In genomic region chr8:84832759-84833742, GRCm38 (mm10) we compare ENCODE assay signal across 8 mouse cellular contexts. TPM values are rescaled to one million over a fixed set of nuclear protein-coding genes. Genes with fewer than 3 reads are reported as not detected.
DNase-seq lines count a peak whose midpoint lies in the region; ATAC-seq and TF ChIP-seq lines count a peak whose summit lies in the region.

No protein-coding gene starts in this region.

- H3K27ac ChIP-seq in forebrain, embryonic 15.5 days (replicated peaks), result peak overlapping the region; percentile 94
- H3K27ac ChIP-seq in liver, embryonic 14.5 days, result peak overlapping the region; percentile 90

- H3K36me3 ChIP-seq in C2C12 (ENCODE audit: control insufficient read depth, insufficient read depth), result peaks cover 50% of the 10 kb centered on the region
- peaks cover 35% of the 10 kb centered on the region for H3K36me3 ChIP-seq in forebrain, embryonic 15.5 days
- H3K36me3 ChIP-seq in liver, embryonic 14.5 days (replicated peaks; ENCODE audit: control insufficient read depth, insufficient read depth, low read depth), result peaks cover 45% of the 10 kb centered on the region

- peaks cover 44% of the 10 kb centered on the region for H3K4me1 ChIP-seq in forebrain, embryonic 15.5 days
- H3K4me1 ChIP-seq in liver, embryonic 14.5 days (replicated peaks; ENCODE audit: control insufficient read depth in 2 of 2, insufficient read depth in 2 of 2, low read length in 1 of 2), result peaks cover 35 to 55% of the 10 kb centered on the region in 2 experiments

- peaks cover 39% of the 10 kb centered on the region for H3K79me2 ChIP-seq in C2C12 (ENCODE audit: control insufficient read depth, insufficient read depth)

- no peak for TF ChIP-seq EP300 in liver, embryonic 14.5 days (IDR thresholded peaks at IDR 0.05; ENCODE audit: low read depth)

- DNase-seq in cerebellum, postnatal 25 days, result peak; percentile 8 to 19
- no peak for DNase-seq in cerebellum, adult 8-10 months
- DNase-seq in liver, embryonic 14.5 days (ENCODE audit: low read depth in 3 of 3, low spot score in 3 of 3), result no peak
- DNase-seq in embryo, embryonic 10 days (ENCODE audit: low spot score), result no peak
- DNase-seq in MN1 (ENCODE audit: low spot score), result no peak
- no peak for DNase-seq in frontal cortex, adult 2 months (ENCODE audit: extremely low spot score in 1 of 2, low spot score in 1 of 2)

- H3K4me3 ChIP-seq in C2C12 (ENCODE audit: insufficient read depth, poor library complexity, severe bottlenecking), result peak overlapping the region; percentile 74
- H3K4me3 ChIP-seq in forebrain, embryonic 15.5 days, result peak overlapping the region; percentile 66
- H3K4me3 ChIP-seq in liver, embryonic 14.5 days (ENCODE audit: insufficient read depth in 1 of 2, low read depth in 2 of 2, low read length in 2 of 2), result peak overlapping the region; percentile 88 to 94

- H3K27me3 ChIP-seq in C2C12 (ENCODE audit: control insufficient read depth, insufficient read depth, insufficient read length), result no peaks in the 10 kb centered on the region
- no peaks in the 10 kb centered on the region for H3K27me3 ChIP-seq in forebrain, embryonic 15.5 days
- H3K27me3 ChIP-seq in liver, embryonic 14.5 days (ENCODE audit: control insufficient read depth, insufficient read depth, low read length), result no peaks in the 10 kb centered on the region

- peaks cover 10% of the 10 kb centered on the region for H3K79me3 ChIP-seq in C2C12 (ENCODE audit: low read depth)

- H3K9me3 ChIP-seq in forebrain, embryonic 15.5 days, result no peaks in the 10 kb centered on the region
- no peaks in the 10 kb centered on the region for H3K9me3 ChIP-seq in liver, embryonic 14.5 days (ENCODE audit: control insufficient read depth, low read length)

- WGBS in forebrain, embryonic 15.5 days, result 65% methylated on average over 10 of the region's 10 CpGs
- 32% methylated on average over 10 of the region's 10 CpGs for WGBS in liver, embryonic 14.5 days (ENCODE audit: insufficient replicate concordance)

- peak overlapping the region; percentile 57 for H3K4me2 ChIP-seq in forebrain, embryonic 15.5 days (replicated peaks)
- H3K4me2 ChIP-seq in liver, embryonic 14.5 days (ENCODE audit: low read depth), result peak overlapping the region; percentile 84

- TF ChIP-seq CTCF in C2C12 (IDR thresholded peaks at IDR 0.05; ENCODE audit: control insufficient read depth, insufficient read depth, insufficient read length), result no peak
- TF ChIP-seq CTCF in liver, embryonic 14.5 days (IDR thresholded peaks at IDR 0.05; ENCODE audit: low read depth), result peak; percentile 35

- ATAC-seq in forebrain, embryonic 15.5 days (replicated peaks), result no peak
- ATAC-seq in liver, embryonic 14.5 days (ENCODE audit: insufficient read depth), result no peak

- H3ac ChIP-seq in C2C12 (ENCODE audit: control insufficient read depth, insufficient read length, low read depth), result peak overlapping the region; percentile 97

- H3K9ac ChIP-seq in forebrain, embryonic 15.5 days (replicated peaks), result peak overlapping the region; percentile 85
- peak overlapping the region; percentile 96 for H3K9ac ChIP-seq in liver, embryonic 14.5 days (replicated peaks)

TF ChIP-seq in C2C12, 6 proteins besides CTCF, POLR2A, EP300 and RAD21:
- no peak for TF ChIP-seq MAX (IDR thresholded peaks at IDR 0.05)
- TF ChIP-seq MYOG (IDR thresholded peaks at IDR 0.05; ENCODE audit: control insufficient read depth, extremely low read depth, insufficient read length), result no peak
- TF ChIP-seq MYOD1 (IDR thresholded peaks at IDR 0.05; ENCODE audit: control insufficient read depth, insufficient read length, low read depth), result no peak
- TF ChIP-seq USF1 (IDR thresholded peaks at IDR 0.05; ENCODE audit: low read depth), result no peak
- no peak for TF ChIP-seq FOSL1 (IDR thresholded peaks at IDR 0.05; ENCODE audit: insufficient read depth, low read length, poor library complexity, severe bottlenecking)
- TF ChIP-seq CEBPB (IDR thresholded peaks at IDR 0.05; ENCODE audit: low read depth), result no peak

RNA-seq across cellular contexts. Expression of gene Gadd45gip1, which starts 1.7 kb away (rescaled TPM):
- 32.5 TPM for polyA plus RNA-seq in C2C12 (2012; fragmentation: generic; extraction: Trizol)
- 36.3 and 39.9 TPM in 2 replicates for polyA plus RNA-seq in forebrain, embryonic 15.5 days (2015; fragmentation: Nextera tagmentation; extraction: Ambion mirVana)
- polyA plus RNA-seq in liver, embryonic 14.5 days (2012; rRNA removed), result 24.4 and 31.0 TPM in 2 replicates
- 50.2 and 55.7 TPM in 2 replicates for polyA plus RNA-seq in liver, embryonic 14.5 days (2014; fragmentation: Nextera tagmentation; extraction: Ambion mirVana)
- polyA plus RNA-seq in frontal cortex, adult 2 months (2012; rRNA removed), result 28.0 and 30.9 TPM in 2 replicates

RNA-seq across cellular contexts. Expression of gene Rad23a, which starts 7.4 kb away (rescaled TPM):
- polyA plus RNA-seq in C2C12 (2012; fragmentation: generic; extraction: Trizol), result 68.3 TPM
- 82.1 and 85.1 TPM in 2 replicates for polyA plus RNA-seq in forebrain, embryonic 15.5 days (2015; fragmentation: Nextera tagmentation; extraction: Ambion mirVana)
- polyA plus RNA-seq in liver, embryonic 14.5 days (2012; rRNA removed), result 139 and 184 TPM in 2 replicates
- polyA plus RNA-seq in liver, embryonic 14.5 days (2014; fragmentation: Nextera tagmentation; extraction: Ambion mirVana), result 258 and 279 TPM in 2 replicates
- 75.2 and 80.5 TPM in 2 replicates for polyA plus RNA-seq in frontal cortex, adult 2 months (2012; rRNA removed)

RNA-seq across cellular contexts. Expression of gene Dand5, which starts 10.4 kb away (rescaled TPM):
- polyA plus RNA-seq in C2C12 (2012; fragmentation: generic; extraction: Trizol), result 2.4 TPM
- 8.1 and 8.9 TPM in 2 replicates for polyA plus RNA-seq in forebrain, embryonic 15.5 days (2015; fragmentation: Nextera tagmentation; extraction: Ambion mirVana)
- 1.9 TPM in 2 replicates for polyA plus RNA-seq in liver, embryonic 14.5 days (2012; rRNA removed)
- 2.5 and 2.7 TPM in 2 replicates for polyA plus RNA-seq in liver, embryonic 14.5 days (2014; fragmentation: Nextera tagmentation; extraction: Ambion mirVana)
- 14.6 and 15.5 TPM in 2 replicates for polyA plus RNA-seq in frontal cortex, adult 2 months (2012; rRNA removed)

RNA-seq across cellular contexts. Expression of gene Calr, which starts 13.7 kb away (rescaled TPM):
- 687 TPM for polyA plus RNA-seq in C2C12 (2012; fragmentation: generic; extraction: Trizol)
- polyA plus RNA-seq in forebrain, embryonic 15.5 days (2015; fragmentation: Nextera tagmentation; extraction: Ambion mirVana), result 559 and 575 TPM in 2 replicates
- polyA plus RNA-seq in liver, embryonic 14.5 days (2012; rRNA removed), result 144 and 262 TPM in 2 replicates
- 348 and 351 TPM in 2 replicates for polyA plus RNA-seq in liver, embryonic 14.5 days (2014; fragmentation: Nextera tagmentation; extraction: Ambion mirVana)
- polyA plus RNA-seq in frontal cortex, adult 2 months (2012; rRNA removed), result 561 and 590 TPM in 2 replicates

RNA-seq across cellular contexts. Expression of gene Farsa, which starts 23.7 kb away (rescaled TPM):
- 104 TPM for polyA plus RNA-seq in C2C12 (2012; fragmentation: generic; extraction: Trizol)
- polyA plus RNA-seq in forebrain, embryonic 15.5 days (2015; fragmentation: Nextera tagmentation; extraction: Ambion mirVana), result 122 and 127 TPM in 2 replicates
- polyA plus RNA-seq in liver, embryonic 14.5 days (2012; rRNA removed), result 53.5 and 54.8 TPM in 2 replicates
- polyA plus RNA-seq in liver, embryonic 14.5 days (2014; fragmentation: Nextera tagmentation; extraction: Ambion mirVana), result 45.8 and 48.7 TPM in 2 replicates
- polyA plus RNA-seq in frontal cortex, adult 2 months (2012; rRNA removed), result 59.6 and 59.7 TPM in 2 replicates

Comparison
In these comparisons a context has a peak if more than half of its experiments do, and no peak if none do; other contexts are left out.
1. DNase-seq: peak in cerebellum, postnatal 25 days (2 of 2); none in cerebellum, adult 8-10 months (single experiment), liver, embryonic 14.5 days (0 of 3), embryo, embryonic 10 days (single experiment), MN1 (single experiment) and frontal cortex, adult 2 months (0 of 2).
2. Peak in every context shown above with its lines, with median percentiles within 50 percentile points of each other: H3K4me3 ChIP-seq.